7 mouse cellular contexts compared by ENCODE assay signal in the genomic region with DNA sequence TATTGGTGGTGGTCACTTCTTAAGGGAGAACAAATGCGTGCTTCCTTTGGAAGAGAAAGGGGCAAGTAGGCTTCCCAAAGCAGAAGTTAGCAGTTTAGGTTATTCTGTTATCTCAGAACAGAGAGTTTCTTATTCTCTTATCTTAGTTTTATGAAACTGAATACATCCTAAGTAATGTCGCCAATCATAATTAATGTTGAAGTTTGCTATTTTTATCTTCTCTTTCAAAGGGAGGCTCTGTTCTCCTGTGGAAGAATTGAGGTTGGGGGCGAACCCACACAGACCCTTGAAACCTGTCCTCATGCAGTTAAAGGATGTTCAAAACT. TPM values are rescaled to one million over a fixed set of nuclear protein-coding genes. Genes with fewer than 3 reads are reported as not detected.
A peak's percentile ranks its signal among the peaks of the same experiment; 100 is the strongest.
DNase-seq lines count a peak whose midpoint lies in the region; ATAC-seq and TF ChIP-seq lines count a peak whose summit lies in the region.

No protein-coding gene starts in this region.

- intact Hi-C loops in left cerebral cortex, postnatal 10 days (cut with DNase I), result loop anchor here (2.0 to 5.0 kb wide), 2 partner anchors 35 to 195 kb away; no protein-coding TSS in a partner anchor

- H3K27me3 ChIP-seq in lung, embryonic 14.5 days (ENCODE audit: insufficient read depth, low read length), result no peaks in the 10 kb centered on the region
- no peaks in the 10 kb centered on the region for H3K27me3 ChIP-seq in forebrain, embryonic 10.5 days (ENCODE audit: poor library complexity, severe bottlenecking)
- no peaks in the 10 kb centered on the region for H3K27me3 ChIP-seq in limb, embryonic 11.5 days (ENCODE audit: control insufficient read depth, insufficient read depth, low read length)
- H3K27me3 ChIP-seq in neural tube, embryonic 15.5 days (replicated peaks), result no peaks in the 10 kb centered on the region
- H3K27me3 ChIP-seq in thymus, adult 2 months (ENCODE audit: control insufficient read depth, insufficient read depth, low read length), result no peaks in the 10 kb centered on the region

- H3K9me3 ChIP-seq in lung, embryonic 14.5 days (ENCODE audit: low read depth, low read length), result no peaks in the 10 kb centered on the region
- H3K9me3 ChIP-seq in forebrain, embryonic 10.5 days, result no peaks in the 10 kb centered on the region
- no peaks in the 10 kb centered on the region for H3K9me3 ChIP-seq in limb, embryonic 11.5 days (ENCODE audit: control insufficient read depth, low read length)
- no peaks in the 10 kb centered on the region for H3K9me3 ChIP-seq in neural tube, embryonic 15.5 days (replicated peaks)

- DNase-seq in lung, embryonic 14.5 days, result no peak
- no peak for DNase-seq in lung, postnatal 10 days
- DNase-seq in forebrain, embryonic 10.5 days (ENCODE audit: extremely low spot score, low spot score), result no peak
- no peak for DNase-seq in limb, embryonic 11.5 days (ENCODE audit: low spot score)
- no peak for DNase-seq in thymus, adult 2 months
- no peak for DNase-seq in left cerebral cortex, postnatal 10 days (ENCODE audit: extremely low spot score in 1 of 2, low spot score in 2 of 2)

- TF ChIP-seq POLR2A in thymus, adult 2 months (IDR thresholded peaks at IDR 0.05; ENCODE audit: control insufficient read depth, extremely low read depth, insufficient read depth, low read length, poor library complexity), result no peak

- ATAC-seq in lung, embryonic 14.5 days (ENCODE audit: insufficient read depth), result no peak
- ATAC-seq in limb, embryonic 11.5 days (ENCODE audit: insufficient number of reproducible peaks, low FRiP score, low TSS enrichment, low read depth), result no peak
- no peak for ATAC-seq in neural tube, embryonic 15.5 days (ENCODE audit: low FRiP score)

- 38% methylated on average over 3 of the region's 3 CpGs for WGBS in lung, embryonic 14.5 days
- 60% methylated on average over 3 of the region's 3 CpGs for WGBS in forebrain, embryonic 10.5 days
- 56% methylated on average over 3 of the region's 3 CpGs for WGBS in limb, embryonic 11.5 days
- WGBS in neural tube, embryonic 15.5 days, result 62% methylated on average over 3 of the region's 3 CpGs
- 30% methylated on average over 3 of the region's 3 CpGs for WGBS in thymus, adult 2 months

- H3K4me2 ChIP-seq in lung, embryonic 14.5 days, result peak overlapping the region; percentile 79
- peak overlapping the region; percentile 70 for H3K4me2 ChIP-seq in limb, embryonic 11.5 days (ENCODE audit: low read depth, severe bottlenecking)
- peak overlapping the region; percentile 74 for H3K4me2 ChIP-seq in neural tube, embryonic 15.5 days

- peak overlapping the region; percentile 69 for H3K9ac ChIP-seq in lung, embryonic 14.5 days
- H3K9ac ChIP-seq in limb, embryonic 11.5 days (ENCODE audit: low read length), result peak overlapping the region; percentile 65; the same call in 1 of the 2 replicates
- H3K9ac ChIP-seq in neural tube, embryonic 15.5 days (replicated peaks), result peak overlapping the region; percentile 96

- H3K4me1 ChIP-seq in lung, embryonic 14.5 days (ENCODE audit: insufficient read depth), result peaks cover 4% of the 10 kb centered on the region; the same call in 1 of the 2 replicates
- H3K4me1 ChIP-seq in forebrain, embryonic 10.5 days, result peaks cover 34% of the 10 kb centered on the region
- H3K4me1 ChIP-seq in limb, embryonic 11.5 days (ENCODE audit: control insufficient read depth, insufficient read depth, low read length), result 0 out of 2 replicates have a peak, but pooled peaks cover 2% of the 10 kb centered on the region
- peaks cover 18% of the 10 kb centered on the region for H3K4me1 ChIP-seq in neural tube, embryonic 15.5 days
- peaks cover 6% of the 10 kb centered on the region for H3K4me1 ChIP-seq in thymus, adult 2 months (replicated peaks; ENCODE audit: control insufficient read depth, insufficient read depth, low read length)

- peak overlapping the region; percentile 83 for H3K4me3 ChIP-seq in lung, embryonic 14.5 days (ENCODE audit: low read depth, low read length)
- H3K4me3 ChIP-seq in forebrain, embryonic 10.5 days, result peak overlapping the region; percentile 68
- H3K4me3 ChIP-seq in limb, embryonic 11.5 days (ENCODE audit: low read depth, low read length), result peak overlapping the region; percentile 71
- H3K4me3 ChIP-seq in neural tube, embryonic 15.5 days (replicated peaks), result peak overlapping the region; percentile 97
- no peak overlapping the region for H3K4me3 ChIP-seq in thymus, adult 2 months (ENCODE audit: control insufficient read depth, insufficient read depth, low read length)

- H3K36me3 ChIP-seq in lung, embryonic 14.5 days (ENCODE audit: insufficient read depth), result peaks cover 23% of the 10 kb centered on the region
- H3K36me3 ChIP-seq in forebrain, embryonic 10.5 days (replicated peaks), result peaks cover 30% of the 10 kb centered on the region
- peaks cover 8% of the 10 kb centered on the region for H3K36me3 ChIP-seq in limb, embryonic 11.5 days (ENCODE audit: control insufficient read depth, insufficient read depth, low read length)
- peaks cover 14% of the 10 kb centered on the region for H3K36me3 ChIP-seq in neural tube, embryonic 15.5 days
- H3K36me3 ChIP-seq in thymus, adult 2 months (ENCODE audit: control insufficient read depth, insufficient read depth, low read length), result peaks cover 9% of the 10 kb centered on the region

- peak overlapping the region; percentile 88; the same call in 1 of the 2 replicates for H3K27ac ChIP-seq in lung, embryonic 14.5 days (ENCODE audit: low read depth)
- peak overlapping the region; percentile 91; the same call in 1 of the 2 replicates for H3K27ac ChIP-seq in forebrain, embryonic 10.5 days
- H3K27ac ChIP-seq in limb, embryonic 11.5 days (replicated peaks; ENCODE audit: low read depth, low read length), result no peak overlapping the region
- peak overlapping the region; percentile 89; the same call in 1 of the 2 replicates for H3K27ac ChIP-seq in neural tube, embryonic 15.5 days (replicated peaks)
- H3K27ac ChIP-seq in thymus, adult 2 months (ENCODE audit: control insufficient read depth, insufficient read depth, low read length), result no peak overlapping the region

- no peak for TF ChIP-seq CTCF in lung, embryonic 14.5 days (IDR thresholded peaks at IDR 0.05; ENCODE audit: low read depth)
- TF ChIP-seq CTCF in thymus, adult 2 months (IDR thresholded peaks at IDR 0.05; ENCODE audit: borderline replicate concordance, control insufficient read depth, extremely low read depth, insufficient read depth, low read length, poor library complexity), result no peak

RNA-seq across cellular contexts. Expression of gene Pdcd2, which starts 0.7 kb away (rescaled TPM):
- 34.2 and 39.2 TPM in 2 replicates for polyA plus RNA-seq in lung, embryonic 14.5 days (2014; fragmentation: Nextera tagmentation; extraction: Ambion mirVana)
- polyA plus RNA-seq in forebrain, embryonic 10.5 days (2016; fragmentation: Nextera tagmentation; extraction: Ambion mirVana), result 48.2 and 49.6 TPM in 2 replicates
- 48.8 and 53.8 TPM in 2 replicates for polyA plus RNA-seq in limb, embryonic 11.5 days (2014; fragmentation: Nextera tagmentation; extraction: Ambion mirVana)
- 63.4 and 66.6 TPM in 2 replicates for polyA plus RNA-seq in neural tube, embryonic 15.5 days (2015; fragmentation: Nextera tagmentation; extraction: Ambion mirVana)
- 57.8 and 75.1 TPM in 2 replicates for polyA plus RNA-seq in thymus, adult 2 months (2012; rRNA removed)
- 10 to 100 TPM; 15.0 to 17.5 TPM for total RNA-seq in left cerebral cortex, postnatal 10 days (2021)

RNA-seq across cellular contexts. Expression of gene Tbp, which starts 28.1 kb away (rescaled TPM):
- 53.6 and 53.8 TPM in 2 replicates for polyA plus RNA-seq in lung, embryonic 14.5 days (2014; fragmentation: Nextera tagmentation; extraction: Ambion mirVana)
- polyA plus RNA-seq in forebrain, embryonic 10.5 days (2016; fragmentation: Nextera tagmentation; extraction: Ambion mirVana), result 75.7 and 76.0 TPM in 2 replicates
- 70.3 and 71.6 TPM in 2 replicates for polyA plus RNA-seq in limb, embryonic 11.5 days (2014; fragmentation: Nextera tagmentation; extraction: Ambion mirVana)
- 48.8 and 51.7 TPM in 2 replicates for polyA plus RNA-seq in neural tube, embryonic 15.5 days (2015; fragmentation: Nextera tagmentation; extraction: Ambion mirVana)
- polyA plus RNA-seq in thymus, adult 2 months (2012; rRNA removed), result 114 and 128 TPM in 2 replicates
- 10 to 100 TPM; 25.6 to 30.0 TPM for total RNA-seq in left cerebral cortex, postnatal 10 days (2021)

RNA-seq across cellular contexts. Expression of gene Psmb1, which starts 28.2 kb away (rescaled TPM):
- polyA plus RNA-seq in lung, embryonic 14.5 days (2014; fragmentation: Nextera tagmentation; extraction: Ambion mirVana), result 268 and 272 TPM in 2 replicates
- 275 TPM in 2 replicates for polyA plus RNA-seq in forebrain, embryonic 10.5 days (2016; fragmentation: Nextera tagmentation; extraction: Ambion mirVana)
- polyA plus RNA-seq in limb, embryonic 11.5 days (2014; fragmentation: Nextera tagmentation; extraction: Ambion mirVana), result 271 and 286 TPM in 2 replicates
- polyA plus RNA-seq in neural tube, embryonic 15.5 days (2015; fragmentation: Nextera tagmentation; extraction: Ambion mirVana), result 247 and 250 TPM in 2 replicates
- polyA plus RNA-seq in thymus, adult 2 months (2012; rRNA removed), result 139 and 164 TPM in 2 replicates
- 100 to 1,000 TPM; 133 to 148 TPM for total RNA-seq in left cerebral cortex, postnatal 10 days (2021)

RNA-seq across cellular contexts. Expression of gene Prdm9, which starts 36.4 kb away (rescaled TPM):
- polyA plus RNA-seq in lung, embryonic 14.5 days (2014; fragmentation: Nextera tagmentation; extraction: Ambion mirVana), result 0.57 and 0.97 TPM in 2 replicates
- polyA plus RNA-seq in forebrain, embryonic 10.5 days (2016; fragmentation: Nextera tagmentation; extraction: Ambion mirVana), result 2.8 and 3.2 TPM in 2 replicates
- polyA plus RNA-seq in limb, embryonic 11.5 days (2014; fragmentation: Nextera tagmentation; extraction: Ambion mirVana), result 0.65 and 1.4 TPM in 2 replicates
- 1.8 and 2.3 TPM in 2 replicates for polyA plus RNA-seq in neural tube, embryonic 15.5 days (2015; fragmentation: Nextera tagmentation; extraction: Ambion mirVana)
- polyA plus RNA-seq in thymus, adult 2 months (2012; rRNA removed), result 1.4 and 1.7 TPM in 2 replicates
- total RNA-seq in left cerebral cortex, postnatal 10 days (2021), result 1 to 10 TPM; 1.2 to 2.2 TPM

Comparison
In these comparisons a context has a peak if more than half of its experiments do, and no peak if none do; other contexts are left out.
1. H3K27ac ChIP-seq: peak in lung, embryonic 14.5 days (single experiment), forebrain, embryonic 10.5 days (single experiment) and neural tube, embryonic 15.5 days (single experiment); none in limb, embryonic 11.5 days (single experiment) and thymus, adult 2 months (single experiment).
2. Peak in every context shown above with its lines, with median percentiles within 50 percentile points of each other: H3K4me2 ChIP-seq and H3K9ac ChIP-seq.